Mouse (Mus musculus) heart, adult 8-10 months (tissue): ENCODE results near the gene Rcor1. TPM values are rescaled to one million over a fixed set of nuclear protein-coding genes. Genes with fewer than 3 reads are reported as not detected.
"Not testable (repeated sequence)": the region's sequence is repeated elsewhere in the genome, so short reads cannot be mapped to it uniquely, and the experiment has no call there.

Source experiments
- DNase-seq: peaks from one replicate; pipeline ENCODE4 v3.0.0; 2022; ENCODE audit warnings: low spot score
- total RNA-seq, 4 experiments: library from RNA; stranded (reverse); gene quantifications; 2 replicates each; pipeline ENCODE4 v1.2.4; 2022

The Rcor1 gene
- total RNA-seq, 4 experiments from 2014 or later = 11.9 to 14.3 (median 13.4) TPM

DNA sequence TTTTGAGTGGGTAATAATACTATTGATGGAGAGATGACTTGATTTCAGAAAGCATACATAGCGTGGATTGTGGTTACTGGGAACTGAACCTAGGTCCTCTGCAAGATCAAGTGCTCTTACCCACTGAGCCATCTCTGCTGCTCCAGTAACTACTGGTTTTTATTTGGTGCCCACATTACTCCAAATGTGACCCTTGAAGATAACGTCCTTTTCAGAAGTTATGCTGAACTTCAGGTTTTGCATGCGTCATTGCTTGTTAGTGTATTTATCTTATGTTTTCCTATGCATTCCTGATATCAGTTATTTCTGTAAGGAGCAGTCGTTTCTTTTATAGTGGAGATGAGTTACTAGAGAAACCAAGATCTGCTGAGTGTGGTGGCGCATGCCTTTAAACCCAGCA is 26.2 kb downstream of the Rcor1 start:
- no peak for DNase-seq

GRCm38 (mm10) chr12:111067816-111068215 is 28.7 kb downstream of the Rcor1 start:
- no peak for DNase-seq

DNA sequence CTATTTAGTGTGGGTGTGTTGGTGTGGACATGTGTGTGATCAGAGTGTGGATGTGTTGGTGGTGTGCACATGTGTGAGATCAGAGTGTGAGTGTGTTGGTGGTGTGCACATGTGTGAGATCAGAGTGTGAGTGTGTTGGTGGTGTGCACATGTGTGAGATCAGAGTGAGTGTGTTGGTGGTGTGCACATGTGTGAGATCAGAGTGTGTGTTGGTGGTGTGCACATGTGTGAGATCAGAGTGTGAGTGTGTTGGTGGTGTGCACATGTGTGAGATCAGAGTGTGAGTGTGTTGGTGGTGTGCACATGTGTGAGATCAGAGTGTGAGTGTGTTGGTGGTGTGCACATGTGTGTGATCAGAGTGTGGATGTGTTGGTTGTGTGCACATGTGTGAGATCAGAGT is 30.1 kb downstream of the Rcor1 start:
- DNase-seq = not testable (repeated sequence)

DNA sequence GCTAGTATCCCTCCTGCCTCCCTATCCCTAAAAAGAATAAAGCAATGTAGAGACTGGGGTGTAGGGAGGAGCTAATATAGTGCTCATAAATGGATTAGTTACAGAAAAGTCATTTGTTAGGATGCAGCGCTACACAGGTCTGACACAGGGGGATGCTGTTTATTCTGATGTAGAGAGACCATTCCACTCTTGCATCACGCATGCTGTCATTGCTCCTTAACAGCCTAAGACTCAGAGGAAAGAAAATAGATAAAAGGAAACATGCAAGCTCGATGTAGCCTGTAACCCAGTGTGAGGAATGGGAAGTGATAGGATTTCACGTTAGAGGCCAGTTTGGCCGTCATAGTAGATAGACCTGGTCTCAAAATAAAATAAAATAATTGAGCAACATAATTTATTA is 31.9 kb downstream of the Rcor1 start:
- DNase-seq = no peak

DNA sequence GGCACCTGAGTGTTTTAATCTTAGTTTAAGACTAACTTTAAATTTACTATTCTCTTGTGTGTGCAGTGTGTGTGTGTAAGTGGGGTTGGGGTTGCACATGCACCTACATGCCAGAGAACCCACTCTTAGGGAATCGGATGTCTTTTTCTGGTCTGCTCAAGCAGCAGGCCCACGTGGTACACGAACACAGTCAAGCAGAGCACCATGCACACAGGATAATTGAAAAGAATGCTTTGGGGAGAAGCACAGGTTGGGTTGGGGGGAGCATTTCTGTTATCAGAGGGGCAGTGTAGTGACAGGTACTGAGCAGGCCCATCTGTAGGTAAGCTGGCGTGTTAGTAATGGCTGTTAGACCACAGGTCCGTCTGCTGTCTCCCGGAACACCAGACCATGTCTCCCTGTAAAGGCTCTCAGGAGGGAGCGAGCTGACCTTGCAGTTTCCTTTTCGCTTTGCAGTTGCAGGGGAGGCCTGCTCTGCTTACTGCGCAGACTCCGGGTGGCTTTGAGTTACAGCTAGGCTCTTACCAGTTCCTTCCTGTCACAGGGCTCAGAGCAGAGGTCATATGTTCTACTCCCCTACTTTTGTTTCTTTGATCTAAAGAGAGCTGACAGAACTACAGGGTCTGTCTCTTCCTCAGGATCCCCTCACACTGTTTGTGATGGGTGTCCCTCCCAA is 32.5 kb downstream of the Rcor1 start:
- peak; percentile 44 for DNase-seq

DNA sequence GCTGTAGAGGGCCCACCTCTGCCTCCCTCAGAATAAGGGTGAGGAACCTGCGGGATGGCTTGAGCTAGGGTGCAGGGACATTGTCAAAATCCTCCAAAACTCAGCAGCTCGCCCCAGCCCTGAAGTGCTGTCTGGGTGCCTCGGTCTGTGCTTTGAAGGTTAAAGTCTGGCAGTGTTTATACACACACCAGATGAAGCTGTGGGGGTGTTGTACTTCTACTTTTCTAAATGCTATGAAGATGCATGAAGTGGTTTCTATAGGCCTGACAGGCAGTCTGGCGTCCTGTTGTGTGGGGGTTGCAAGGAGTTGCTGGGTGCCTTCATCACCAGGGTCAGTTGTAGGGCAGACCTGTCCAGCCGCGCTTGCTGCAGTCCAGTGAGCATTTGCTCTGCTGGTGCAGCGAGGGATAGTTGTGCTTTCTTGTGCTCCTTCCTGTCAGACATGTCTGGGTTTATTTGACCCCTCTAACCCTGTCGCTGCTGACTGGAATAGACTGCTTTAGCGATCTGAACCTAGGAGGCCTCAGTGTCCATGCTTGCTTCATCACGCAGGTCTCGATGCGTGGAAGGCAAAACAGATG is 37.3 kb downstream of the Rcor1 start:
- DNase-seq = no peak

DNA sequence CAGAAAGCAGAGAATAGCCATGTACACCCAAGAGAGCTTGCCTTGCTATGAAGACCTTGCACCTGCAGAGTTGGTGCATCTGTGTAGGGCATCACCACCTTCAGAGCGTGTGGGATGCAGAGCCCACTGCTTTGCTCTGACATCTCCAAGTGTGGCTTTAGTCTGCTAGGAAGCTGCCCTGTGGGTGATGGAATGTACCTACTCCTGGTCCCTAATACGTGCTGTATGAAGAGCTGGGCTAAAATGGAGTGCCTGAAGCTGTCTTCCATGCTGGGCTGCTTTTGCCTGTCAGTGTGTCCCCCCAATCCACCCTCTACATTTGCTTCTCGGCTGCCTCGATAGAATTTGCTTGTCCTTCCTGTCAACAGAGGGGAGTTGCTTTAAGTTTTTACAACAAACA is 46.4 kb downstream of the Rcor1 start:
- DNase-seq = no peak

- no peak for DNase-seq
These were observed 47.9 kb downstream of the Rcor1 start for GRCm38 (mm10) chr12:111087066-111087465.

DNA sequence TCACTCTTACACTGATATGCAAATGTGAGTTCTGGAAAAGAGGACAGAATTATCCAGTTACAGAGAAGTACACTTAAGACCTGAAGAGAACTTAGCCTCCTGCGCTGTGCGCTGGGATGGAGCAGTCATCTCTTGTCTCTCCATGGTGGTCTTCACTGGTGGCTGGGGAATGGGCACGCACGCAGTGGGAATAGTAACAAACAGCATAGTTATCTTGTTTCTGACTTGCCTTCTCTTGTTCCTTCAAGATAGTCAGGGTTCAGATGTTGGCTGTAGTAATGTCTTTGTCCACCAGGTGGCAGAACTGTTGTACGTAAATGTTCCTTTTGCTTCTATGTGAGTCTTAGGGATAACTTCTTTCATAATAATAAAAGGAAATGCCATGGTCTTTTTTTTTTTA is 49.0 kb downstream of the Rcor1 start:
- DNase-seq = peak; percentile 81

GRCm38 (mm10) chr12:111088731-111089141 is 49.6 kb downstream of the Rcor1 start:
- DNase-seq = no peak

GRCm38 (mm10) chr12:111089145-111089544 is 50.0 kb downstream of the Rcor1 start:
- DNase-seq = no peak

DNA sequence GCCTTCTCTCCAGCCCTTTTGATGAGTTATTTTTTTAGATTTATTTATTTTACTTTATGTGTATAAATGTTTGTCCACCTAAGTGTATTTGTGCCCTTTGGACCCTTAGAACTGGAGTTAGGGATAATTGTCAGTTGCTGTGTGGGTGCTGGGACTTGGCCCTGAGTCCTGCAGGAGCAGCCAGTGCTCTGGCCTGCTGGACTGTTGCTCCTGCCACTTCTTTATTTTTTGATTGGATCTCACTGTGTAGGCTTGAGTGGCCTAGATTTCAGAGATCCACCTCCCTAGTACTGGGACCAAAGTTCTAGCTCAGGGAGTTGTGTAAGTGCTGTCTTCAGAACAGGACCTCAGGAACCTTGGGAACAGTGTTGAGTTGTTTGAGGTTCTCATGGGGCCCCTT is 51.6 kb downstream of the Rcor1 start:
- DNase-seq = no peak

DNA sequence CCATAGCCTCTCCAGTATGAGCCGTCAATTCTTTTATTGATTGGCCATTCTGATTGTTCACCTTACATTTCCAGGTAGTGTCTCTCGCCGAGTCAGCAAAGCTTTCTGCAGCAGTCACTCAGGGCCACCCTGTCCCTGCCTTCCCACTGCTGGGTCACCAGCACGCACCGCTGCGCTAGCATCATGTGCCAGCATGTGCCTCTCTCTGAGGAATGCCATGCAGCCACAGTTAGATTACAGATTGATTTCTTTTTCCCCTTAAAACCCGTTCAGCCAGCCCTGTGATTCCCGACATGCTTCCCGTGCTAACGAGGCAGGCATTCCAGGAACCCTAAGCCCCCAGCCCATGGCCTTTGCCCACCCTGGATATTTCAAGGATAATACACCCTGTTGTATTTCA is 52.8 kb downstream of the Rcor1 start:
- no peak for DNase-seq

GRCm38 (mm10) chr12:111094073-111094472 is 54.9 kb downstream of the Rcor1 start:
- DNase-seq = no peak

GRCm38 (mm10) chr12:111095086-111095485 is 55.9 kb downstream of the Rcor1 start:
- no peak for DNase-seq

GRCm38 (mm10) chr12:111096249-111096648 is 57.1 kb downstream of the Rcor1 start:
- DNase-seq = no peak

DNA sequence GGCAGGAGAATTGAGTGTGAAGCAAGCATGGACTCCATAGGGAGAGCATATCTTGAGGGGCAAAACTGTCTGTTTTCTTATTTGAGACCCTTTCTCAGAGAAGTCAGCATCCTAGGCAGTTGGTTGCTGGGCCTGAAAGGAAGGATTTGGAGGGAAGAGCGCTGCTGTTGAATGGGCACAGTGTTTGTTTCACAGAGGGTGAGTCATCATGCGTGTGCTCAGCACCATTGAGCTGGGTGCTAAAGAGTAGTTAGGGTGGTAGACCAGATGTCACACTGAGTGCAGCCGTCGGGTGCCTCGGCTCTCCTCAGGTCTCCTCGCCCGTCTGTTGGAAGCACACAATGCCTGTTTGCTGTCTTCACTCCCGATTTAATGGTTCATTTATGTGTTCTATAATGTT is 57.9 kb downstream of the Rcor1 start:
- no peak for DNase-seq

- DNase-seq = no peak
These were observed 72.0 kb downstream of the Rcor1 start for GRCm38 (mm10) chr12:111111176-111111575.

GRCm38 (mm10) chr12:111114593-111114992 is 75.4 kb downstream of the Rcor1 start:
- DNase-seq = no peak

GRCm38 (mm10) chr12:111119506-111120085 is 80.4 kb downstream of the Rcor1 start:
- no peak for DNase-seq

DNA sequence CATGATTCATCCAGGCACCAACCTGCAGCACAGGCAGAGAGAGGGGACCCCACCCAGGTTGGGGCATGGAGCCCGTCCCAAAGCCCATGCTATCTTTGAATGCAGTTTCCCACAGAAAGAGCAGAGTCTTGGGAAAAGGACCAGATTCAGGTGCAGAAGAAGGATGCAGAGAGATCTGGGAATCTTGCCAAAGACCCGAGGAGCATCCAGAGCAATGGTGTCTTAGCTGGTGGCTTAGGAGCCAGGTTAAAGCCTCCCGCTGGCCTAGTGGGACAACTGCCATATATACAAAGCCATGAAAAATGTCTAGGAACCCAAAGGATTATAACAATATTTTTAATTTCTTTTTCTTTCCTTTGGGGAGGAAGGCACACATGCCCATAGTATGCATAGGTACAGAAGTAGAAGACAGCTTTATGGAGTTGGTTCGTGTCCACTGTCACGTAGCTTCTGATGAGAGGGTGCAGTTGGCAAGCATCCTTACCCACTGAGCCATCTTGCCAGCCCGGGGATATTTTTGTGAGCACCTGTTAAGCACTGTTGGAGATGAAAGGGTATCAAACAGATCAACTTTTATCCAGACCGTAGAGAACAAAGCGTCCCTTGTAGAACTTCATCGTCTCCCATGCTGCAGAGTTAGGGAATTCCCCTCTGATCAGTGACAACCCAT is 82.0 kb downstream of the Rcor1 start:
- DNase-seq = no peak

DNA sequence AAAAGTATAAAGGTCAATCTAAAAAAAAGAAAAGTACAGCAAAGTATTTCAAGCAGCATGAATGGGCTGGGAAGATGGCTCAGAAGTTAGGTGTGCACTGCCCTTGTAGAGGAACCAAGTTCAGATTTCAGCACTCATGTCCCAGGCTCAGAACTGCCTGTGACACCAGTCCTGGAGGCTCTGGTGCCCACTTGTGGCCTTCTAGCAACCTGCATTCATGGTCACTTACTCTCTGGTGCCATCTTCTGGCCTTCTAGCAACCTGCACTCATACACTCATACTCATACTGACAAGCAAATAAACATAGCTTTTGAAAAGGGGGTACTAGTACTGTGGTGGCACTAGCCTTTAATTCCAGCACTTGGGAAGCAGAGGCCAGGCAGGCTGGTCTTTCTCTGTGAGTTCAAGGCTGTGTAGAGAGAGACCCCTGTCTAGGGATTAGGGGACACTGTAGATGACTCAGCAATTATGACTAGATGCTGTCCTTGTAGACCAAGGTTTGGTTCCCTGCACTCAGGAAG is 83.2 kb downstream of the Rcor1 start:
- DNase-seq = no peak
